Mouse (Mus musculus) adrenal gland, postnatal 4 days (tissue): ENCODE data around the gene Tia1. TPM values are rescaled to one million over a fixed set of nuclear protein-coding genes. Genes with fewer than 3 reads are reported as not detected.

Source experiments
- DNase-seq, 2 experiments: peaks; one replicate each; pipeline ENCODE4 v3.0.0; 2021 to 2022; ENCODE audit warnings: low spot score in 2 of 2, mixed read lengths in 2 of 2
- total RNA-seq, 2 experiments: library from RNA; stranded (reverse); gene quantifications; 2 replicates each; pipeline ENCODE4 v1.2.3; 2021

The Tia1 gene
- total RNA-seq, 2 experiments from 2014 or later: 105 to 120 TPM

DNA sequence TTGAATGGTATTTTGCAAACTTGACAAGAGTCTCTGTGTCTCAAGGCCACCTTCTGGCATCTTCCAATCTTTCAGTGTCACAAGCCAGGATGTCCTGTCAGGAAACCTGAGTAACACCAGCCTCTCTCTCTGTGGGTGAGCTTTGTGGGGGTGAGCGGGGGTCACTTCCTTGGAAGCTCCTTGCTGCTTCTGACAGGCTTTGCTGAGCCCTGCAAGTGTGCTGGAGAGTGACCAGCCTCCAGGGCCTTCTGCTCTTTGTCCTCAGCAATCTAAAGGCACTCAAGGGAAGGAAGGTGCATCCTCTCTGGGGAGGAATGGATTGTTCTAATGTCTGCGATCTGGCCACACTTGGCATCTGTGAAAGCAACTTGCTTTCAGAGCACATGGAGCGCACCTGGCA, 75.3 kb downstream of the Tia1 start:
- DNase-seq: no peak

DNA sequence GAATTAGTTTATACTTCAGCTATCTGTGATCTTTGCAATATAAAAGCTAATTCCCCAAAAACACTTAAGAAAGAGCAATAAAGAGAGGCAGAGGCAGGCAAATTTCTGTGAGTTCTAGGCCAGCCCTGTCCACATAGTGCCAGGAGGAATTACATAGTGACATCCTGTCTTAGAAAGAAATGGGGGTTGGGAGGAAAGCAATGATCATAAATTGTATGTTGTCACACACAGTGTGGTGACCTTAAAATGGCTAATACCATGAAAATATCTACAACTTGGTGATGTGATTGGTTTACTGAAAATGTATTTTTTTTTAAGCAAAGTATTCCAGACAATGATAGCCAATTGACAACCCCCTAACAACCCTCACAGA, 75.8 kb downstream of the Tia1 start:
- no peak for DNase-seq

DNA sequence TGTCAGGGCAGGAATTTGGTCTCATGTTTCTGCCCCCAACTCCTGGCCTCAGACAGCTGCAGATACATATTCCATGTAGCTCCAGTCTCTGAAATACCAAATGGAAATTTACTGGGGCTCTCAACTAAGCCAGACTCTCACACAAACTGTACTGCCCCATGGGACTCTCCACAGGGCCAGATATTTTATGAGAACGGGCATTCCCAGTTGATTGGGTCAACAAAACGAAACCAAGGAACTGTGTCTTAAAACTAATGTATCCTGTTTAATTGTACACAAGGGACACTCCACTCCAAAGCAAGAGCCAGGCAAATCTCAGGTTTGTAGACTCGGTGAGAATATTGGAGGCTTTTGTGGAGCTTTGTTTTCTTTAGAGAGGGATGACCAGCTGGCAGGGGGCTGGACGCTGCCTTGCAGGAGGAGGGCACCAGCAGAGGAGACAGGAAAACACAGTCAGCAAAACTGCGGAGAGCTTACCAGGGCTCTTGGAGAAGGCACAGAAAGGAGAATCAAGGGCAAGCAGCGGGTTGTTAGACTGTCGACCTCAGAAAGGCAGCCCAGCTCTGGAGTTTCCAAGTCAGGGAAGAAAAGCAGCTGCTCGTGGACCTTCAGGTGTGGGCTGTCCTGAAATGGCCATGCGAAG, 76.3 kb downstream of the Tia1 start:
- DNase-seq: no peak

DNA sequence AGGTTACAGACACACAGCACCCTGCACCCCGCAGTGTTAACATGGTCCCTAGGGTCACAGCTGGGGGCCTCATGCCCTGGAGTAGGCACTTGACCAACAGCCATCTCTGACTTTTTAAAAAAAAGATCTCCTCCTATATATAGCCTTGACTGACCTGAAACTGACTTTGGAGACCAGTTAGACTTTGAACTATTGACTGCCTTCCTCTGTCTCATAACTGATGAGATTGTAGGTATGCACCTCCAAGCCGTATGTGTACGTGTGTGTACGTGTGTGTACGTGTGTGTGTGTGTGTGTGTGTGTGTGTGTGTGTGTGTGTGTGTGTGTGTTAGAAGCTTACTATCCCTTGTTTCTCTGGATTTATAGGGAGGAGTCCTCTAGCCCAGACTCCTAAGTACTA, 77.9 kb downstream of the Tia1 start:
- no peak for DNase-seq

Other genes starting within 250 kb of the Tia1 start
- 10 to 100 TPM; 10.2 to 10.4 TPM for gene Tgfa, start 209.0 kb upstream of the Tia1 start, total RNA-seq
- 10 to 100 TPM; 84.1 to 84.5 TPM for gene Fam136a, start 38.6 kb upstream of the Tia1 start, total RNA-seq
- 100 to 1,000 TPM; 383 to 436 TPM for gene Snrpg, start 32.9 kb upstream of the Tia1 start, total RNA-seq
- 100 to 1,000 TPM; 180 to 205 TPM for gene Pcyox1, start 7.1 kb upstream of the Tia1 start, total RNA-seq
- 1 to 10 TPM in 1 of 2 experiments, not detected in 1; 2.1 TPM for gene Gm44790, start 22.4 kb downstream of the Tia1 start, total RNA-seq
- 10 to 100 TPM; 17.6 to 19.1 TPM for gene C87436, start 34.2 kb downstream of the Tia1 start, total RNA-seq
- gene Pcbp1, start 122.1 kb downstream of the Tia1 start, total RNA-seq: 100 to 1,000 TPM; 273 to 288 TPM
- 1 to 10 TPM in 1 of 2 experiments, under 1 TPM in 1; 0.99 to 1.1 TPM for gene Asprv1, start 223.9 kb downstream of the Tia1 start, total RNA-seq